In the genomic region with DNA sequence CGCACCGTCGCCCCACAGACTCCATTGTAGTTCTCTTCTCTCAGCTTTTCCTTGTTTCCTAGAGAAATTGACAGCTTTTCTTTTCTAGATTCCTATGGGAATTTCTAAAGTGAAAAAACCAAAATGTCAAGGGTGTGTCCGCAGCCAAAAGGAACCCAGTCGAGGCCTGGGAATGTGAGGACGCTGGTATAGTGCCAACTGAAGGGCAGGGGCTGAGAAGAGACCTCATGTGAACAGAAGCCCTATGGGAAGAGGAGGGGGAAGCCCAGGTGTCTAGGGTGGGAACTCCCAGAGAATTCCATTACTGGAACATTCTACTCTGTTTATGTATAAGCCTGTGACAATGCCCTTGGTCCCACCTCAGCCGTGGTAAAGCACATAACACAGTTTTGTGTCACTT, we compare ENCODE assay signal across 23 mouse cellular contexts.
DNase-seq lines count a peak whose midpoint lies in the region; ATAC-seq and TF ChIP-seq lines count a peak whose summit lies in the region.
"Had no signal": no experiment of that assay in that cellular context is flagged by ENCODE, and none has a peak within 500 bp of the region (broad histone marks: within the 10 kb centered on the region; RNA-seq: fewer than 3 reads in every experiment).

No protein-coding gene starts in this region.

- H3K4me3 ChIP-seq in heart, embryonic 11.5 days (ENCODE audit: low read depth, low read length) = no peak overlapping the region
- peak overlapping the region; percentile 85 for H3K4me3 ChIP-seq in testis, adult 2 months (ENCODE audit: control insufficient read depth, low read depth, low read length)
- H3K4me3 ChIP-seq: liver, embryonic 12.5 days; neural tube, embryonic 15.5 days had no signal

- H3K9ac ChIP-seq in heart, embryonic 11.5 days (ENCODE audit: low read depth, low read length) = no peak overlapping the region
- H3K9ac ChIP-seq: liver, embryonic 12.5 days; liver, postnatal 0 days; neural tube, embryonic 15.5 days had no signal

- no peak overlapping the region for H3K4me2 ChIP-seq in heart, embryonic 11.5 days
- H3K4me2 ChIP-seq: liver, embryonic 12.5 days; neural tube, embryonic 15.5 days had no signal

- 90% methylated on average over 7 of the region's 7 CpGs for WGBS in heart, embryonic 11.5 days (ENCODE audit: insufficient replicate concordance)

- no peak overlapping the region for H3K27ac ChIP-seq in heart, embryonic 11.5 days (ENCODE audit: low read depth, low read length)
- H3K27ac ChIP-seq in testis, adult 2 months (ENCODE audit: control insufficient read depth, insufficient read depth, low read depth, low read length) = peak overlapping the region; percentile 65
- H3K27ac ChIP-seq: kidney, postnatal 0 days; liver, embryonic 12.5 days; macrophage; neural tube, embryonic 15.5 days had no signal

- DNase-seq in adrenal gland, adult (ENCODE audit: inconsistent age in 2 of 2, low spot score in 1 of 2) = peak; percentile 22 to 65
- DNase-seq in adrenal gland, postnatal 25 days = no peak
- peak; percentile 94 for DNase-seq in heart, adult 11 months
- peak; percentile 27 for DNase-seq in heart, postnatal 4 days
- DNase-seq in heart, postnatal 36 days = no peak
- no peak for DNase-seq in testis, postnatal 14 days (ENCODE audit: low spot score)
- DNase-seq: cerebellum, adult 8-10 months; cerebellum, postnatal 25 days; gastrocnemius, postnatal 36 days; kidney, adult 8-10 months; liver, postnatal 0 days; midbrain, embryonic 14.5 days; right cerebral cortex, postnatal 14 days; thymus, postnatal 14 days had no signal

- 0 out of 2 replicates have a peak, but pooled peaks cover 2% of the 10 kb centered on the region for H3K4me1 ChIP-seq in heart, embryonic 11.5 days (ENCODE audit: control insufficient read depth, insufficient read depth, low read length)
- peaks cover 3% of the 10 kb centered on the region for H3K4me1 ChIP-seq in testis, adult 2 months (ENCODE audit: control insufficient read depth, insufficient read depth, low read length)
- H3K4me1 ChIP-seq: liver, embryonic 12.5 days had no signal

- ATAC-seq in heart, embryonic 11.5 days (replicated peaks; ENCODE audit: insufficient number of reproducible peaks, low FRiP score, low TSS enrichment) = no peak
- ATAC-seq: forebrain, embryonic 14.5 days; intestine, embryonic 16.5 days; liver, embryonic 12.5 days; liver, postnatal 0 days had no signal

- H3K9me3 ChIP-seq in heart, embryonic 11.5 days (replicated peaks; ENCODE audit: control insufficient read depth, low read length) = no peaks in the 10 kb centered on the region
- H3K9me3 ChIP-seq: liver, embryonic 12.5 days; neural tube, embryonic 15.5 days had no signal

- H3K36me3 ChIP-seq in heart, embryonic 11.5 days (ENCODE audit: control insufficient read depth, insufficient read depth, low read length) = peaks cover 3% of the 10 kb centered on the region
- H3K36me3 ChIP-seq in testis, adult 2 months (ENCODE audit: control insufficient read depth, insufficient read depth, low read length) = peaks cover 3% of the 10 kb centered on the region
- H3K36me3 ChIP-seq: neural tube, embryonic 15.5 days had no signal

- TF ChIP-seq POLR2A in testis, adult 2 months (IDR thresholded peaks at IDR 0.05; ENCODE audit: control insufficient read depth, low read depth, low read length) = no peak; the same call in 1 of the 2 replicates

- H3K27me3 ChIP-seq in heart, embryonic 11.5 days (ENCODE audit: control insufficient read depth, insufficient read depth, low read length) = no peaks in the 10 kb centered on the region
- H3K27me3 ChIP-seq in testis, adult 2 months (ENCODE audit: control insufficient read depth, insufficient read depth, low read length) = no peaks in the 10 kb centered on the region
- H3K27me3 ChIP-seq: CH12.LX; liver, embryonic 12.5 days; neural tube, embryonic 15.5 days had no signal

- intact Hi-C loops in heart, postnatal 36 days (cut with DNase I) = no loop called here

- no peak for TF ChIP-seq CTCF in testis, adult 2 months (IDR thresholded peaks at IDR 0.05; ENCODE audit: control insufficient read depth, insufficient read depth, insufficient replicate concordance, low read depth, low read length)

Comparison
In these comparisons a context has a peak if more than half of its experiments do, and no peak if none do; other contexts are left out.
1. DNase-seq: peak in adrenal gland, adult (2 of 2), heart, adult 11 months (single experiment) and heart, postnatal 4 days (single experiment); none in adrenal gland, postnatal 25 days (single experiment), heart, postnatal 36 days (0 of 2) and testis, postnatal 14 days (single experiment).